Mouse (Mus musculus): ENCODE results near the gene Efna3.

DNA sequence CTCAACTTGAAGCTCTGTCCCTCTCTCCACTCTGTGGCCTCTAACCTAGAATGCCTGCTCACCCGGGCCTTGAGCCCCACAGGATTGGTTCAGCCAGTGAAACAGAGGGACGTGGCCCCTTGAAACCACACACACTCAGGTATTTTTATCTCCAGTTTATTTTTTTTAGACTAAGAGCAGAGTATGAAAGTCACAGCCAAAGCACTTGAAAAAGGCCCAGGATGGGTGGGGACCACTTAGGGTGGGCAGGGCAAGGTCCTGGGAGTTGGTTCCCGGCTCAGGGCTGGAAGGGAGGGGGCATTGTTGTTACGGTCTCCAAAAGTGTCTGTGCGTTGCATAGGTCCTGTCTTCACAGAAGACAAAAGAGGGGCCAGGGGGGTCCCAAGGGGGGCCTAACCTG lies 8.4 kb downstream of the Efna3 start:
- TF ChIP-seq CTCF (conservative IDR thresholded peaks at IDR 0.05; ENCODE audit: low read length) (no peak), NANOG (IDR thresholded peaks at IDR 0.05; ENCODE audit: borderline replicate concordance, low read length) (no peak)
